Mouse (Mus musculus) T-cell, adult 2 months (primary cell): ENCODE results near the gene Armh2.

Source experiments
- DNase-seq: peaks from one replicate; pipeline ENCODE4 v3.0.0; 2022; ENCODE audit warnings: low spot score

The Armh2 gene

GRCm38 (mm10) chr13:24741028-24741427, at the start of gene Armh2:
Gene Armh2, plus strand, starts transcription at chr13:24741232.
- no peak for DNase-seq

GRCm38 (mm10) chr13:24693312-24693711, 47.7 kb upstream of the Armh2 start:
- no peak for DNase-seq

GRCm38 (mm10) chr13:24698746-24699145, 42.3 kb upstream of the Armh2 start:
- no peak for DNase-seq

- no peak for DNase-seq
Measured at GRCm38 (mm10) chr13:24702128-24702527, 38.9 kb upstream of the Armh2 start.

- no peak for DNase-seq
Measured at GRCm38 (mm10) chr13:24709656-24710396, 31.2 kb upstream of the Armh2 start.

- no peak for DNase-seq
Measured at GRCm38 (mm10) chr13:24710968-24711367, 30.1 kb upstream of the Armh2 start.

GRCm38 (mm10) chr13:24712581-24713130, 28.4 kb upstream of the Armh2 start:
- no peak for DNase-seq

GRCm38 (mm10) chr13:24713434-24714000, 27.5 kb upstream of the Armh2 start:
- DNase-seq, result peak; percentile 66

- no peak for DNase-seq
Measured at GRCm38 (mm10) chr13:24714360-24714885, 26.6 kb upstream of the Armh2 start.

- DNase-seq, result no peak
Measured at GRCm38 (mm10) chr13:24715601-24716000, 25.4 kb upstream of the Armh2 start.

- DNase-seq, result no peak
Measured at GRCm38 (mm10) chr13:24716441-24716840, 24.6 kb upstream of the Armh2 start.

GRCm38 (mm10) chr13:24717677-24718076, 23.4 kb upstream of the Armh2 start:
- no peak for DNase-seq

GRCm38 (mm10) chr13:24721502-24721901, 19.5 kb upstream of the Armh2 start:
- DNase-seq, result no peak

GRCm38 (mm10) chr13:24723699-24724394, 17.2 kb upstream of the Armh2 start:
- no peak for DNase-seq

- DNase-seq, result no peak
Measured at GRCm38 (mm10) chr13:24724395-24724759, 16.7 kb upstream of the Armh2 start.

- DNase-seq, result no peak
Measured at GRCm38 (mm10) chr13:24729128-24729527, 11.9 kb upstream of the Armh2 start.

- DNase-seq, result no peak
Measured at GRCm38 (mm10) chr13:24734502-24734901, 6.5 kb upstream of the Armh2 start.

- no peak for DNase-seq
Measured at GRCm38 (mm10) chr13:24735608-24736131, 5.4 kb upstream of the Armh2 start.

- DNase-seq, result no peak
Measured at GRCm38 (mm10) chr13:24747823-24748222, 6.8 kb downstream of the Armh2 start.

- DNase-seq, result no peak
Measured at GRCm38 (mm10) chr13:24750807-24751206, 9.8 kb downstream of the Armh2 start.

- DNase-seq, result no peak
Measured at GRCm38 (mm10) chr13:24751396-24751795, 10.4 kb downstream of the Armh2 start.

- no peak for DNase-seq
Measured at GRCm38 (mm10) chr13:24756756-24757155, 15.7 kb downstream of the Armh2 start.
